Mouse (Mus musculus): Measurements from ENCODE around the gene Ndufc2. TPM values are rescaled to one million over a fixed set of nuclear protein-coding genes. Genes with fewer than 3 reads are reported as not detected.

The Ndufc2 gene
- 352 and 383 TPM in 2 replicates for polyA plus RNA-seq (2014; fragmentation: Nextera tagmentation; extraction: Ambion mirVana)

- DNase-seq (ENCODE audit: low spot score) (peak; percentile 89), ATAC-seq (replicated peaks; ENCODE audit: insufficient number of reproducible peaks, low FRiP score, low TSS enrichment, low read depth) (peak; percentile 89)
- H3K4me3 ChIP-seq (ENCODE audit: low read depth, low read length): peak within 1 kb of the TSS; percentile 71
- peak within 1 kb of the TSS; percentile 64 for H3K4me2 ChIP-seq (ENCODE audit: low read depth, low read length)
- H3K9me3 ChIP-seq (replicated peaks; ENCODE audit: control insufficient read depth, low read length): no peaks in the 10 kb centered on the region
- peak within 1 kb of the TSS; percentile 95 for H3K9ac ChIP-seq (replicated peaks; ENCODE audit: low read length)
- H3K36me3 ChIP-seq (replicated peaks; ENCODE audit: control insufficient read depth, insufficient read depth, low read depth, low read length): no peaks in the 10 kb centered on the region
- H3K27ac ChIP-seq (replicated peaks; ENCODE audit: low read depth, low read length): no peak within 1 kb of the TSS
- no peaks in the 10 kb centered on the region for H3K4me1 ChIP-seq (ENCODE audit: control insufficient read depth, insufficient read depth, low read length)
- WGBS: under 1% methylated on average over 54 of the region's 54 CpGs
- H3K27me3 ChIP-seq (ENCODE audit: control insufficient read depth, insufficient read depth, low read length): no peaks in the 10 kb centered on the region
Measured at GRCm38 (mm10) chr7:97399960-97400715, at the start of gene Ndufc2. Gene Ndufc2 (plus strand): TSS chr7:97400003.

- ATAC-seq (replicated peaks; ENCODE audit: insufficient number of reproducible peaks, low FRiP score, low TSS enrichment, low read depth) (no peak), DNase-seq (ENCODE audit: low spot score) (no peak)
- WGBS: 85% methylated on average over 5 of the region's 5 CpGs
Measured at GRCm38 (mm10) chr7:97350891-97351290, 48.9 kb upstream of the Ndufc2 start.

GRCm38 (mm10) chr7:97351792-97352513 is 47.9 kb upstream of the Ndufc2 start:
- DNase-seq (ENCODE audit: low spot score) (no peak), ATAC-seq (replicated peaks; ENCODE audit: insufficient number of reproducible peaks, low FRiP score, low TSS enrichment, low read depth) (no peak)
- Histone ChIP-seq H3K4me1 (ENCODE audit: control insufficient read depth, insufficient read depth, low read length) (no peaks in the 10 kb centered on the region), H3K4me2 (ENCODE audit: low read depth, low read length) (no peak overlapping the region), H3K9ac (replicated peaks; ENCODE audit: low read length) (no peak overlapping the region), H3K27me3 (ENCODE audit: control insufficient read depth, insufficient read depth, low read length) (no peaks in the 10 kb centered on the region), H3K4me3 (ENCODE audit: low read depth, low read length) (no peak overlapping the region), H3K9me3 (replicated peaks; ENCODE audit: control insufficient read depth, low read length) (no peaks in the 10 kb centered on the region), H3K27ac (replicated peaks; ENCODE audit: low read depth, low read length) (no peak overlapping the region), H3K36me3 (replicated peaks; ENCODE audit: control insufficient read depth, insufficient read depth, low read depth, low read length) (no peaks in the 10 kb centered on the region)
- 87% methylated on average over 11 of the region's 11 CpGs for whole genome bisulfite sequencing

More at GRCm38 (mm10) chr7:97350891-97351290, 48.9 kb upstream of the Ndufc2 start:
- no peaks in the 10 kb centered on the region for H3K9me3 ChIP-seq (replicated peaks; ENCODE audit: control insufficient read depth, low read length)
- no peaks in the 10 kb centered on the region for H3K27me3 ChIP-seq (ENCODE audit: control insufficient read depth, insufficient read depth, low read length)
- no peaks in the 10 kb centered on the region for H3K4me1 ChIP-seq (ENCODE audit: control insufficient read depth, insufficient read depth, low read length)
- no peaks in the 10 kb centered on the region for H3K36me3 ChIP-seq (replicated peaks; ENCODE audit: control insufficient read depth, insufficient read depth, low read depth, low read length)
- no peak overlapping the region for H3K27ac ChIP-seq (replicated peaks; ENCODE audit: low read depth, low read length)
- no peak overlapping the region for H3K4me2 ChIP-seq (ENCODE audit: low read depth, low read length)
- no peak overlapping the region for H3K4me3 ChIP-seq (ENCODE audit: low read depth, low read length)
- H3K9ac ChIP-seq (replicated peaks; ENCODE audit: low read length): no peak overlapping the region

GRCm38 (mm10) chr7:97353356-97353755 is 46.4 kb upstream of the Ndufc2 start:
- no peak overlapping the region for H3K27ac ChIP-seq (replicated peaks; ENCODE audit: low read depth, low read length)
- no peak overlapping the region for H3K9ac ChIP-seq (replicated peaks; ENCODE audit: low read length)
- no peaks in the 10 kb centered on the region for H3K27me3 ChIP-seq (ENCODE audit: control insufficient read depth, insufficient read depth, low read length)
- DNase-seq (ENCODE audit: low spot score) (no peak), ATAC-seq (replicated peaks; ENCODE audit: insufficient number of reproducible peaks, low FRiP score, low TSS enrichment, low read depth) (no peak)
- no peaks in the 10 kb centered on the region for H3K9me3 ChIP-seq (replicated peaks; ENCODE audit: control insufficient read depth, low read length)
- no peaks in the 10 kb centered on the region for H3K4me1 ChIP-seq (ENCODE audit: control insufficient read depth, insufficient read depth, low read length)
- 85% methylated on average over 6 of the region's 6 CpGs for WGBS
- no peak overlapping the region for H3K4me3 ChIP-seq (ENCODE audit: low read depth, low read length)
- H3K36me3 ChIP-seq (replicated peaks; ENCODE audit: control insufficient read depth, insufficient read depth, low read depth, low read length): no peaks in the 10 kb centered on the region
- no peak overlapping the region for H3K4me2 ChIP-seq (ENCODE audit: low read depth, low read length)

GRCm38 (mm10) chr7:97355068-97355841 is 44.5 kb upstream of the Ndufc2 start:
- H3K4me1 ChIP-seq (ENCODE audit: control insufficient read depth, insufficient read depth, low read length): no peaks in the 10 kb centered on the region
- no peaks in the 10 kb centered on the region for H3K36me3 ChIP-seq (replicated peaks; ENCODE audit: control insufficient read depth, insufficient read depth, low read depth, low read length)
- 40% methylated on average over 13 of the region's 13 CpGs for WGBS
- H3K27ac ChIP-seq (replicated peaks; ENCODE audit: low read depth, low read length): no peak overlapping the region
- H3K9me3 ChIP-seq (replicated peaks; ENCODE audit: control insufficient read depth, low read length): no peaks in the 10 kb centered on the region
- DNase-seq (ENCODE audit: low spot score) (no peak), ATAC-seq (replicated peaks; ENCODE audit: insufficient number of reproducible peaks, low FRiP score, low TSS enrichment, low read depth) (no peak)
- H3K27me3 ChIP-seq (ENCODE audit: control insufficient read depth, insufficient read depth, low read length): no peaks in the 10 kb centered on the region
- no peak overlapping the region for H3K9ac ChIP-seq (replicated peaks; ENCODE audit: low read length)
- H3K4me3 ChIP-seq (ENCODE audit: low read depth, low read length): no peak overlapping the region
- no peak overlapping the region for H3K4me2 ChIP-seq (ENCODE audit: low read depth, low read length)

- H3K9ac ChIP-seq (replicated peaks; ENCODE audit: low read length): no peak overlapping the region
Measured at GRCm38 (mm10) chr7:97356253-97356652, 43.5 kb upstream of the Ndufc2 start.

GRCm38 (mm10) chr7:97356875-97357276 is 42.9 kb upstream of the Ndufc2 start:
- Histone ChIP-seq H3K9me3 (replicated peaks; ENCODE audit: control insufficient read depth, low read length) (no peaks in the 10 kb centered on the region), H3K4me3 (ENCODE audit: low read depth, low read length) (no peak overlapping the region), H3K4me2 (ENCODE audit: low read depth, low read length) (no peak overlapping the region), H3K9ac (replicated peaks; ENCODE audit: low read length) (no peak overlapping the region), H3K36me3 (replicated peaks; ENCODE audit: control insufficient read depth, insufficient read depth, low read depth, low read length) (no peaks in the 10 kb centered on the region), H3K27me3 (ENCODE audit: control insufficient read depth, insufficient read depth, low read length) (no peaks in the 10 kb centered on the region), H3K4me1 (ENCODE audit: control insufficient read depth, insufficient read depth, low read length) (no peaks in the 10 kb centered on the region), H3K27ac (replicated peaks; ENCODE audit: low read depth, low read length) (no peak overlapping the region)
- WGBS: 78% methylated on average over 5 of the region's 5 CpGs
- no peak for ATAC-seq (replicated peaks; ENCODE audit: insufficient number of reproducible peaks, low FRiP score, low TSS enrichment, low read depth)
- DNase-seq (ENCODE audit: low spot score): no peak

More at GRCm38 (mm10) chr7:97356253-97356652, 43.5 kb upstream of the Ndufc2 start:
- Histone ChIP-seq H3K27ac (replicated peaks; ENCODE audit: low read depth, low read length) (no peak overlapping the region), H3K9me3 (replicated peaks; ENCODE audit: control insufficient read depth, low read length) (no peaks in the 10 kb centered on the region), H3K27me3 (ENCODE audit: control insufficient read depth, insufficient read depth, low read length) (no peaks in the 10 kb centered on the region), H3K4me2 (ENCODE audit: low read depth, low read length) (no peak overlapping the region), H3K36me3 (replicated peaks; ENCODE audit: control insufficient read depth, insufficient read depth, low read depth, low read length) (no peaks in the 10 kb centered on the region), H3K4me1 (ENCODE audit: control insufficient read depth, insufficient read depth, low read length) (no peaks in the 10 kb centered on the region), H3K4me3 (ENCODE audit: low read depth, low read length) (no peak overlapping the region)
- ATAC-seq (replicated peaks; ENCODE audit: insufficient number of reproducible peaks, low FRiP score, low TSS enrichment, low read depth) (no peak), DNase-seq (ENCODE audit: low spot score) (no peak)
- 83% methylated on average over 5 of the region's 5 CpGs for WGBS
